Mouse (Mus musculus) stomach, embryonic 16.5 days (tissue): ENCODE measurements around the gene S100a2. TPM values are rescaled to one million over a fixed set of nuclear protein-coding genes. Genes with fewer than 3 reads are reported as not detected.

ENCODE experiments used
- ATAC-seq: fragments of 200-750 bp; cut with Nextera tagmentation; 2 replicates; pipeline ENCODE4 v1.8.0; 2017; ENCODE audit warnings: moderate number of reproducible peaks, moderate TSS enrichment; ENCODE audit not compliant: insufficient read depth, low FRiP score
- H3K27ac ChIP-seq: fragments of 300-500 bp; sonication (generic); 2 replicates; pipeline ENCODE4 v1.5.1; 2014; ENCODE audit warnings: low read length
- H3K27me3 ChIP-seq: fragments of 300-500 bp; sonication (generic); 2 replicates; pipeline ENCODE4 v1.6.1; 2014; ENCODE audit warnings: low read length, control low read depth, mixed read lengths; ENCODE audit not compliant: control insufficient read depth, insufficient read depth
- H3K36me3 ChIP-seq: fragments of 300-500 bp; sonication (generic); 2 replicates; pipeline ENCODE4 v1.6.1; 2014; ENCODE audit warnings: low read length; ENCODE audit not compliant: control insufficient read depth, insufficient read depth
- H3K4me1 ChIP-seq: fragments of 300-500 bp; sonication (generic); 2 replicates; pipeline ENCODE4 v1.6.1; 2014; ENCODE audit warnings: low read length, control low read depth, mixed read lengths; ENCODE audit not compliant: control insufficient read depth, insufficient read depth
- H3K4me2 ChIP-seq: fragments of 300-500 bp; sonication (generic); 2 replicates; pipeline ENCODE4 v1.6.1; 2014; ENCODE audit warnings: low read depth, low read length, mixed read lengths
- H3K4me3 ChIP-seq: fragments of 300-500 bp; sonication (generic); replicated peaks from 2 replicates; pipeline ENCODE4 v1.5.1; 2014; ENCODE audit warnings: mild to moderate bottlenecking, low read length
- H3K9ac ChIP-seq: fragments of 300-500 bp; sonication (generic); 2 replicates; pipeline ENCODE4 v1.6.1; 2014; ENCODE audit warnings: low read length
- H3K9me3 ChIP-seq: fragments of 300-500 bp; sonication (generic); replicated peaks from 2 replicates; pipeline ENCODE4 v1.6.1; 2016; ENCODE audit warnings: low read length, control low read depth; ENCODE audit not compliant: control insufficient read depth
- WGBS: fragments of 180-500 bp; shearing (Covaris S2); extraction: QIAGEN DNeasy Blood & Tissue Kit; methylation state at CpG from one replicate; pipeline ENCODE4 v1.1.7; 2014; 5-methylcytosine and 5-hydroxymethylcytosine counted together
- polyA plus RNA-seq: library from polyadenylated mRNA; unstranded; fragments of >200 nt; fragmentation: Nextera tagmentation; extraction: Ambion mirVana; gene quantifications from 2 replicates; pipeline ENCODE4 v1.2.1, GENCODE M21; 2015

Gene S100a2
- polyA plus RNA-seq, 1 experiment from 2014 or later = 0.93 TPM

DNA sequence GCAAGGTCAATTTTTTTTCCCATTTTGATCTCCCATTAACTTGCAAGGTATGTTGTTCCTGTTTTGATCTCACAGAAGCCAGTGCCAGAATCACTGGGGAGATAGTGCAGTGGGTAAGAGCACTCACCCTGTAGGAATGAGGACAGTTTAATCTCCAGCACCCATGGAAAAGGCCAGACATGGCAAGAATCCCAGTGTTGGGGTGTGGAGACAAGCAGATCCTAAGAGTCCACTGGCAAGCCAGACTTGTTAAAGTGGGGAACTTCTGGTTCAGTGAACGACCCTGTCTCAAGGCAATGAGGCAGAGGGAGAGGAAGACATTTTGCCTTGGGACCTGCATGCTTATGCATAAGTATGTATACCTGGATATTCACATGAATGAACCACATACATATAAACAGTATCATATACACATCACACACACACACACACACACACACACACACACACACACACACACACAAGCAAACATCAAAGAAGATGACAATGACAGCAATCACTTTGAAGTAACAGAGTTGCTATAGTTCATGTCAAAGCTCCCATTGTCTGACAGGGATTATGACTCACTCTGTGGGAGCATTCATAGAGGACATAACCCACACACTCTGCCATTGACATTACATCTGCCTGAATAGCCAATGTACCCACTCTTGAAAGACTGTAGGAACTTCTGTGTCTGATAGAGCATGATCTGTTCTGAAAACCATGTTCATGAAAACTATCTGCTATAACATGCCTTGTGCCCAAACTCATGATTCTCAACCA, 48.6 kb downstream of the S100a2 start:
- Histone ChIP-seq H3K9me3 (no peaks in the 10 kb centered on the region), H3K9ac (no peak overlapping the region), H3K4me2 (no peak overlapping the region), H3K4me3 (no peak overlapping the region), H3K4me1 (no peaks in the 10 kb centered on the region), H3K27ac (no peak overlapping the region), H3K27me3 (no peaks in the 10 kb centered on the region), H3K36me3 (no peaks in the 10 kb centered on the region)
- no peak for ATAC-seq
- WGBS = 33% methylated on average over 1 of the region's 1 CpGs

- Histone ChIP-seq H3K4me3 (no peak overlapping the region), H3K27ac (no peak overlapping the region), H3K4me1 (no peaks in the 10 kb centered on the region), H3K9me3 (no peaks in the 10 kb centered on the region), H3K9ac (no peak overlapping the region), H3K27me3 (no peaks in the 10 kb centered on the region), H3K36me3 (no peaks in the 10 kb centered on the region), H3K4me2 (no peak overlapping the region)
- no peak for ATAC-seq
- WGBS = 53% methylated on average over 7 of the region's 7 CpGs
These were observed 49.6 kb downstream of the S100a2 start for GRCm38 (mm10) chr3:90639511-90640154.

DNA sequence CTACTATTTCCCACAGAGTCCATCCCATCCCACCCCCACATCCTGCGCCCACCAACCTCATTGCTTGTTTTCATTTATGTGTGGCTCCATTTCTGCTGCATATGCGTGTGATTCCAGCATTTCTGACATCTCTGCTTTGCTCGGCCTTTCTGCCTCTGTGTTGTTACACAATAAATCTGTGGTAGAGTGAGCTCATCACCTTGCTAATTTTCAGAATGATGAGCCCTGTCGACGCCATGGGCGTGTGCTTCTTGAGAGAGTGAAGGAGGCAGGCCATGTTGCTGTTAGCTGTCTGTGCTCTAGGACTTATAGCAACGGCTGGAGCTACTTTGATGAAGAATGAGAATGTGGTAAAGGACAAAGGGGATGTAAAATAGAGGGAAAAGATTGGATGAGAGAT, 50.9 kb downstream of the S100a2 start:
- no peak overlapping the region for H3K27ac ChIP-seq
- WGBS = 79% methylated on average over 7 of the region's 7 CpGs
- H3K9me3 ChIP-seq = no peaks in the 10 kb centered on the region
- no peak overlapping the region for H3K4me3 ChIP-seq
- H3K36me3 ChIP-seq = no peaks in the 10 kb centered on the region
- no peak for ATAC-seq
- H3K4me2 ChIP-seq = no peak overlapping the region
- no peaks in the 10 kb centered on the region for H3K27me3 ChIP-seq
- H3K4me1 ChIP-seq = no peaks in the 10 kb centered on the region
- H3K9ac ChIP-seq = no peak overlapping the region

Other genes starting within 250 kb of the S100a2 start
- 10.1 TPM in 2 replicates for gene Slc27a3, start 200.3 kb upstream of the S100a2 start, polyA plus RNA-seq
- 22.4 and 23.0 TPM in 2 replicates for gene Ints3, start 156.6 kb upstream of the S100a2 start, polyA plus RNA-seq
- gene Npr1, start 124.4 kb upstream of the S100a2 start, polyA plus RNA-seq = 5.9 and 6.4 TPM in 2 replicates
- gene Ilf2, start 114.1 kb upstream of the S100a2 start, polyA plus RNA-seq = 137 and 147 TPM in 2 replicates
- gene Snapin, start 99.2 kb upstream of the S100a2 start, polyA plus RNA-seq = 77.5 and 79.1 TPM in 2 replicates
- 92.7 and 105 TPM in 2 replicates for gene Chtop, start 80.7 kb upstream of the S100a2 start, polyA plus RNA-seq
- 85.3 and 99.1 TPM in 2 replicates for gene S100a1, start 75.9 kb upstream of the S100a2 start, polyA plus RNA-seq
- 37.3 and 44.1 TPM in 2 replicates for gene S100a13, start 75.8 kb upstream of the S100a2 start, polyA plus RNA-seq
- gene S100a14, start 63.4 kb upstream of the S100a2 start, polyA plus RNA-seq = 149 and 199 TPM in 2 replicates
- 407 and 487 TPM in 2 replicates for gene S100a16, start 53.0 kb upstream of the S100a2 start, polyA plus RNA-seq
- gene S100a3, start 29.7 kb upstream of the S100a2 start, polyA plus RNA-seq = 2.6 and 5.0 TPM in 2 replicates
- not detected in 2 replicates for gene Gm42674, start 11.7 kb downstream of the S100a2 start, polyA plus RNA-seq
- 12.5 and 15.1 TPM in 2 replicates for gene S100a4, start 13.5 kb downstream of the S100a2 start, polyA plus RNA-seq
- 4.5 and 5.2 TPM in 2 replicates for gene S100a5, start 18.3 kb downstream of the S100a2 start, polyA plus RNA-seq
- gene S100a6, start 22.6 kb downstream of the S100a2 start, polyA plus RNA-seq = 820 and 892 TPM in 2 replicates
- gene S100a7a, start 63.8 kb downstream of the S100a2 start, polyA plus RNA-seq = 9.8 and 29.5 TPM in 2 replicates
- gene S100a8, start 78.7 kb downstream of the S100a2 start, polyA plus RNA-seq = 235 and 367 TPM in 2 replicates
- 151 and 235 TPM in 2 replicates for gene S100a9, start 105.5 kb downstream of the S100a2 start, polyA plus RNA-seq
- 0.06 and 0.36 TPM in 2 replicates for gene Pglyrp4, start 136.7 kb downstream of the S100a2 start, polyA plus RNA-seq
- not detected in 2 replicates for gene Gm5849, start 187.6 kb downstream of the S100a2 start, polyA plus RNA-seq